Mouse (Mus musculus) liver, embryonic 12.5 days (tissue): ENCODE results near the gene Pcnx. TPM values are rescaled to one million over a fixed set of nuclear protein-coding genes. Genes with fewer than 3 reads are reported as not detected.

ENCODE experiments used
- ATAC-seq: fragments of 200-750 bp; cut with Nextera tagmentation; 2 replicates; pipeline ENCODE4 v1.8.0; 2017; ENCODE audit warnings: moderate number of reproducible peaks, mild to moderate bottlenecking, moderate library complexity
- H3K27ac ChIP-seq: fragments of 300-500 bp; sonication (generic); 2 replicates; pipeline ENCODE4 v1.5.1; 2016; ENCODE audit warnings: mild to moderate bottlenecking
- H3K27me3 ChIP-seq: fragments of 300-500 bp; sonication (generic); replicated peaks from 2 replicates; pipeline ENCODE4 v1.6.1; 2016; ENCODE audit warnings: mild to moderate bottlenecking, moderate library complexity
- H3K36me3 ChIP-seq: fragments of 300-500 bp; sonication (generic); 2 replicates; pipeline ENCODE4 v1.6.1; 2016; ENCODE audit warnings: mild to moderate bottlenecking, moderate library complexity
- H3K4me1 ChIP-seq: fragments of 300-500 bp; sonication (generic); 2 replicates; pipeline ENCODE4 v1.6.1; 2016
- H3K4me2 ChIP-seq: fragments of 300-500 bp; sonication (generic); 2 replicates; pipeline ENCODE4 v1.6.1; 2016; ENCODE audit warnings: mild to moderate bottlenecking, moderate library complexity
- H3K4me3 ChIP-seq: fragments of 300-500 bp; sonication (generic); 2 replicates; pipeline ENCODE4 v1.5.1; 2016; ENCODE audit warnings: mild to moderate bottlenecking, moderate library complexity
- H3K9ac ChIP-seq: fragments of 300-500 bp; sonication (generic); 2 replicates; pipeline ENCODE4 v1.6.1; 2016; ENCODE audit warnings: mild to moderate bottlenecking, moderate library complexity
- H3K9me3 ChIP-seq: fragments of 300-500 bp; sonication (generic); replicated peaks from 2 replicates; pipeline ENCODE4 v1.6.1; 2016; ENCODE audit warnings: mild to moderate bottlenecking, moderate library complexity
- WGBS: fragments of 180-500 bp; shearing (Covaris S2); methylation state at CpG from one replicate; pipeline ENCODE4 v1.1.7; 2016; ENCODE audit not compliant: insufficient replicate concordance; 5-methylcytosine and 5-hydroxymethylcytosine counted together
- polyA plus RNA-seq: library from polyadenylated mRNA; unstranded; fragments of >200 nt; fragmentation: Nextera tagmentation; extraction: Ambion mirVana; gene quantifications from 2 replicates; pipeline ENCODE4 v1.2.1, GENCODE M21; 2016

Pcnx gene
- polyA plus RNA-seq, 1 experiment from 2014 or later, result 2.7 TPM

DNA sequence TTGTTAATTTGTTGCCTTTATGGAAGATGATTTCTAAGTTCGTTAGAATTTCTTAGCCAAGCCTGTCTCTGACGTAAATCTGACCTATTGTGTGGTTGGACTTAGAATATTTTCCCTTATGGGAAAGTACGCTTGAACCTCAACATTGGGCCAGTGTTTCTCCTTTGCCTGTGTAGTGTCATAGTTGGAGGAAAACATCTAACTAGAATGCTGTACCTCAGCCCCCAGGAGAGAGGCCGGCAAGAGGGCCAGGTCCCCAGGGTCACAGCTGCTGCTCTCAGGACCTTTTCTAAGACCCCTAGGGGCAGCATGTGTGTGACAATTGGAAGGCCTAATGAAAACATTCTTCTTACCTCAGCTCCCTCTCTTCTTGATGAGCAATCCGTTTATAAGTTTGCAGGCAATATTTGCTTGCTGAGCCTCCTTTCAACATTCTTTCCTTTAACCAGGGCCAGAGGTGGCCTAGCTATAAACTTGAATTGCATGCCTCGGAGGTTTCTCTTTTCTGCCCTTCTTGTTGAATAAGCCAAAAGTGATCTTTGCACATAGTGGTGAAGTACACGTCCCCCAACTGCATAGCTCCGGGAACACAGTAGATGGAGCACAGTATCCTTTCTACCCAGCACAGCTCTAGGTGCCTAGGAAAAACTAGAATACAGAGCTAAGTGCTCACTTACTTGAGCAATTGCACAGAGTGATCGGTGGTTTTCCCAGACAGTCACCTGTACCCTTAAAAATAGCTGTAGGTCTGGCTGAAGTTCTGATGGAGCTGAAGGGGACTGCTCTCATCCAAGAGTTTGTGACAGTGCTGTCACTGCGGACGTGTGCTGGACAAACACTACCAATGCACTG is 23.7 kb downstream of the Pcnx start:
- WGBS, result 64% methylated on average over 11 of the region's 11 CpGs
- H3K4me1 ChIP-seq, result 0 out of 2 replicates have a peak, but pooled peaks cover 9% of the 10 kb centered on the region
- no peaks in the 10 kb centered on the region for H3K9me3 ChIP-seq
- H3K36me3 ChIP-seq, result no peaks in the 10 kb centered on the region
- H3K4me3 ChIP-seq, result no peak overlapping the region
- H3K9ac ChIP-seq, result no peak overlapping the region
- no peaks in the 10 kb centered on the region for H3K27me3 ChIP-seq
- ATAC-seq, result no peak
- no peak overlapping the region for H3K27ac ChIP-seq
- H3K4me2 ChIP-seq, result no peak overlapping the region

DNA sequence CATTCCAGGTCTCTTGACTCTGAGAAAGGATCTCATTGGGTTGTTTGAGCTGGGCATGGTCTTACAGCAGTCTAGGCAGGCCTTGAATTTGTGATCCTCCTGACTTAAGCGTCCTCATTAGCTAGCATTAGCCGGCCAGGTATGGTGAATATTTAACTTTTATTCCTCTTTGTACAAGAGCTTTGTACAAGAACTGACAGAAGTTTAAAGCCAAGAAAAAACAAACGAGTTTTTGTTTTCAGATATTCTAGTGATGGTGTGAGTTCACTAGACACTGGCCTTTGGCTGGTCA is 24.2 kb downstream of the Pcnx start:
- H3K27ac ChIP-seq, result no peak overlapping the region
- H3K9me3 ChIP-seq, result no peaks in the 10 kb centered on the region
- H3K36me3 ChIP-seq, result no peaks in the 10 kb centered on the region
- H3K4me3 ChIP-seq, result no peak overlapping the region
- ATAC-seq, result no peak
- no peak overlapping the region for H3K9ac ChIP-seq
- 0 out of 2 replicates have a peak, but pooled peaks cover 9% of the 10 kb centered on the region for H3K4me1 ChIP-seq
- H3K4me2 ChIP-seq, result no peak overlapping the region
- no peaks in the 10 kb centered on the region for H3K27me3 ChIP-seq
- 59% methylated on average over 3 of the region's 3 CpGs for WGBS

DNA sequence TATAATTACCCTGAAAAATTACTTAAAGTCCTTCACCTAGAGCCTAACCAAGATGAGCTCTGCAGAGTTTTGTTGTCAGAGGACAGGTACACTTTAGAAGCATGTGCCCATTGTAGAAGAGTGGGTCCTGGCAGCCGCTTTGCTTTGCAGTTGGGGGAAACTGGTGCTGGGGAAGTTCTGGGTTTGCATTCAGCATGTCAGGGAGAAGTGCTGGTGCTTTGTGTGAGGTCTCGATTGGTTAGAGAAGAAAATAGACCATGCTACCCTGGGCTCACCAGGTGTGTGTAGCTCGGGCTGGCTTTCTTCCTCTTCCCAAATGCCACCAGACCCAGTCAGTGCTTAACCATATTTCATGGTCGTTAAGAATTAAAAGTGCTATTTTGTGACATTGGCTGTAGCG is 25.2 kb downstream of the Pcnx start:
- Histone ChIP-seq H3K27ac (no peak overlapping the region), H3K9me3 (no peaks in the 10 kb centered on the region), H3K4me2 (no peak overlapping the region), H3K27me3 (no peaks in the 10 kb centered on the region), H3K4me3 (no peak overlapping the region), H3K4me1 (0 out of 2 replicates have a peak, but pooled peaks cover 9% of the 10 kb centered on the region), H3K36me3 (no peaks in the 10 kb centered on the region), H3K9ac (no peak overlapping the region)
- no peak for ATAC-seq
- 62% methylated on average over 5 of the region's 5 CpGs for WGBS

DNA sequence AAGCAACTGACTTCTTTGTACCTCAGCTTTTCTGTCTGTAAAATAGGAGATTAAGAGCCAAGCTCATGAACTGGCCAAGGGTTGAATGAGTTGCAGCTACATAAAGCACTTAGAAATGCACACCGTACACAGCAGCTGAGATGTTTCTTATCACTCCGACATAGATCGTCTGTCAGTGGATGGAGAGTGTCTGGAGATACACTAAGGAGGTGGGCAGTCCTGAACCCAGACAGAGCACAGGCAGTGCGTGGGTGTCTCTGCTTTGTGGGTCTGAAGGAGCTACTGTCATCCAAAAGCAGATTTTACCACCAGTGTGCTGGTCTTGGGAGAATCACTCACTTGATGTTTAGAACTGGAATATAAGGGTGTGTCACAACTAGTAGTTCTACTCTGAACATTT is 26.2 kb downstream of the Pcnx start:
- H3K4me1 ChIP-seq, result 0 out of 2 replicates have a peak, but pooled peaks cover 9% of the 10 kb centered on the region
- H3K27me3 ChIP-seq, result no peaks in the 10 kb centered on the region
- H3K9ac ChIP-seq, result no peak overlapping the region
- H3K4me2 ChIP-seq, result no peak overlapping the region
- no peak for ATAC-seq
- WGBS, result 42% methylated on average over 4 of the region's 4 CpGs
- no peaks in the 10 kb centered on the region for H3K36me3 ChIP-seq
- no peak overlapping the region for H3K4me3 ChIP-seq
- no peaks in the 10 kb centered on the region for H3K9me3 ChIP-seq
- H3K27ac ChIP-seq, result no peak overlapping the region

DNA sequence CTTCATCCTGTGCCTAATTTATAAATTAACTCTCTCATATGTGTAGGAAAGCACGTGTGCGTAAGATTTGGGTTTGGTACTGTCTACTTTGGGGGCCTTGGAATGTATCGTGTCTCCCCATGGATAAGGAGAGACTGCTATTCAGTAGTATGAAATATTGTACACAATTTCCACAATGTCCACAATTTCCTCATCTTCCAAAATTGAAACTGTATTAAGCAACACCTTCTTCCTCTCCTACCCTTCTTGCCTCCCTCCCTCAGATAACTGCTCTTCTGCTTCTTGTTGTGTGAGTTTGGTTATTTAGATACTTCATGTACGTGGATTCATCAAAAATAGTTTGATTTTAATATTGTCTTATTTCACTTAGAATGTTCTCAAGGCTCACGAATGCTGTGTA is 29.1 kb downstream of the Pcnx start:
- Histone ChIP-seq H3K9me3 (no peaks in the 10 kb centered on the region), H3K9ac (no peak overlapping the region), H3K36me3 (no peaks in the 10 kb centered on the region), H3K27me3 (no peaks in the 10 kb centered on the region), H3K27ac (no peak overlapping the region), H3K4me1 (0 out of 2 replicates have a peak, but pooled peaks cover under 1% of the 10 kb centered on the region), H3K4me3 (no peak overlapping the region), H3K4me2 (no peak overlapping the region)
- 73% methylated on average over 5 of the region's 5 CpGs for WGBS
- no peak for ATAC-seq

DNA sequence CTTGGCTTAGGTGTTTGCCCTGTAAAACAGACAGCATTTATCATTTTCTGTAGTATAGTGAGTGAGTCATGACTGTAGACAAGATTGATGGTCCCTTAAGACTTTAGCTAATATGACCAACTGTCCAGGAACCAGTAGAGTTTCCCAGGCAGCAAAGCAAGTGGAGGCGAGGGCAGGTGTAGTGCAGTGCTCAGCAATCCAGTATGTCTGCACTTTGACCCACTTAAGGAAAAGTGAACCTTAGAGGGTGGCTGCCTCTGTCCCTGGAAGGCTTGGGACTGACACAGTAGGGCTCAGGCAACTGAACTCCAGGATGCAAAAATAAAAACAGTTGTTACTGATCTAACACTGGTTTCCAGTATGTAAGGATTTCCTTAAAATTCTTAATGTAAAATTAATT is 32.1 kb downstream of the Pcnx start:
- Histone ChIP-seq H3K4me2 (no peak overlapping the region), H3K27me3 (no peaks in the 10 kb centered on the region), H3K4me3 (no peak overlapping the region), H3K36me3 (peaks cover 3% of the 10 kb centered on the region; the same call in 1 of the 2 replicates), H3K27ac (no peak overlapping the region), H3K9ac (no peak overlapping the region), H3K9me3 (no peaks in the 10 kb centered on the region), H3K4me1 (no peaks in the 10 kb centered on the region)
- ATAC-seq, result no peak
- WGBS, result 61% methylated on average over 1 of the region's 1 CpGs

DNA sequence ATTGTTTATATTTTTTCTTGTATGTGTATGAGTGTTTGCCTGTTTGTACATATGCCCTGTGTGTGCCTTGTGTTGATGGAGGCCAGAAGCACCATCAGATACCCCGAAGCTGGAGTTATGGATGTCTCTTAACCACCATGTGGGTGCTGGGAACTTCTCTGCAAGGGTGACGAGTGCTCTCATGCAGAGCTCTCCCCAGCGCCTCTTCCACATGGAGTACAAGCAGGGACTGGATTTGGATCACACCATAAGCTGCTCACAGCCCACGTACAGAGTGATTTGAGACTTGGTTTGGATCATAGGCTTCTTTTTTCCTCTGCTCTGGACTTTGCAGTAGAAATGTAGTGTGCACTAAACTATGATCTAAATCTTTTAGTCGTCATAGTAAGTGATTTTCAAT is 34.5 kb downstream of the Pcnx start:
- H3K4me2 ChIP-seq, result no peak overlapping the region
- no peaks in the 10 kb centered on the region for H3K27me3 ChIP-seq
- no peaks in the 10 kb centered on the region for H3K9me3 ChIP-seq
- no peak overlapping the region for H3K9ac ChIP-seq
- H3K4me1 ChIP-seq, result no peaks in the 10 kb centered on the region
- 78% methylated on average over 5 of the region's 5 CpGs for WGBS
- H3K4me3 ChIP-seq, result no peak overlapping the region
- no peak overlapping the region for H3K27ac ChIP-seq
- peaks cover 3% of the 10 kb centered on the region; the same call in 1 of the 2 replicates for H3K36me3 ChIP-seq
- no peak for ATAC-seq

DNA sequence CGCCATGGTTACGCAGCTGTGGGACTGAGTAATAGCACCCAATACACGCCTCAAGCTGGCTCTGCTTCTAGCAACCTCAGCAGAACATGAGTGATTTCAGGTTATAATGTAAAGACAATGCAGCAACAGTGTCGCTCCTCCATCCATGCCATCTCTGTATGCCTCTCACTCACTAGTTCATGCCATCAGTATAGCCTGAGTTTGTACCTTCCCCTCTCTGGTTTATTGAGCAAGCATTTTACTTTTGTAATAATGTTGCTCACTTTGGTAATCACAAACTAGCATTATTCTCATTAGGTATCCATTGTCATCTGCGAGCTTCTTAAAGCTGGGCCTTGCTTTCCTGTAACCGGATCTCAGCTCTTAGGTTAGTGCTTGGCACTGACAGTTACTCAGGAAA is 36.2 kb downstream of the Pcnx start:
- no peak overlapping the region for H3K27ac ChIP-seq
- no peak overlapping the region for H3K4me2 ChIP-seq
- H3K4me1 ChIP-seq, result no peaks in the 10 kb centered on the region
- no peak overlapping the region for H3K9ac ChIP-seq
- peaks cover 3% of the 10 kb centered on the region; the same call in 1 of the 2 replicates for H3K36me3 ChIP-seq
- no peak for ATAC-seq
- H3K27me3 ChIP-seq, result no peaks in the 10 kb centered on the region
- no peaks in the 10 kb centered on the region for H3K9me3 ChIP-seq
- WGBS, result 84% methylated on average over 6 of the region's 6 CpGs
- no peak overlapping the region for H3K4me3 ChIP-seq

DNA sequence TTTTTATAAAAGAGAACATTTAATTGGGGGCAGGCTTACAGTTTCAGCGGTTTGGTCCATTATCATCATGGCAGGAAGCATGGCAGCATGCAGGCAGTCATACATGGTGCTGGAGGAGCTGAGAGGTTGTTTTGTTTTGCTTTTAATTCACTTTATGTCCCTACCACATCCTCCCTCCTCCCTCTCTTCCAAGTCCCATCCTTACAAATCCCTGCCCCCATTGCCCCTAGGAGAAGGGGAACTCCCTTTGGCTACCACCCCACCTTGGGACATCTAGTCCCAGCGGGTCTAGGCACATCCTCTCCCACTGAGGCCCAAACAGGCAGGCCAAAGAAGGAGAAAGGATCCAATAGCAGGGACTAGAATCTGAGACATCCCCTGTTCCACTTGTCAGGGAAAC is 44.6 kb downstream of the Pcnx start:
- 51% methylated on average over 2 of the region's 2 CpGs for WGBS
- Histone ChIP-seq H3K36me3 (peaks cover 6% of the 10 kb centered on the region; the same call in 1 of the 2 replicates), H3K9ac (no peak overlapping the region), H3K4me1 (no peaks in the 10 kb centered on the region), H3K9me3 (no peaks in the 10 kb centered on the region), H3K4me2 (no peak overlapping the region), H3K27ac (no peak overlapping the region), H3K4me3 (no peak overlapping the region), H3K27me3 (no peaks in the 10 kb centered on the region)
- no peak for ATAC-seq

DNA sequence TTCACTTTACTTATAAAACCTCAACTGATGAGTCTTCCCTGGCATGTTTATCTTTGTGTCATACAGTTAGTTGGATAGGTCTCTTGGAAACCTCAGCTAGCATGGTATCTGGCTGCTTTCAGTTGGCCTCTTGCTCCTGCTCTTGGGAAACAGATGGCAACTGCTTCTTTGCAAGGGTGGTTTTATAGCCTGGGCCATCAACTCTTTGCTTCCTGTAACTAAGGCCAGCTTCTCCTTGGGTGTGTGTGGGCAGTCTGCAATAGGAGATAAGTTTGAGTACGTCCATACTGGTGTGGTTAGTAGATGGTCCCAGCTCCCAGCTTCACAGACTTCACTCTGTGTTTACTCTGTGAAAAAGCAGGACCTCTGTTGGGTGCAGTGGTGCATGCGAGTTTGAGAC is 46.0 kb downstream of the Pcnx start:
- Histone ChIP-seq H3K27ac (no peak overlapping the region), H3K4me3 (no peak overlapping the region), H3K36me3 (peaks cover 6% of the 10 kb centered on the region; the same call in 1 of the 2 replicates), H3K27me3 (no peaks in the 10 kb centered on the region), H3K9me3 (no peaks in the 10 kb centered on the region), H3K9ac (no peak overlapping the region), H3K4me1 (no peaks in the 10 kb centered on the region), H3K4me2 (no peak overlapping the region)
- ATAC-seq, result peak; percentile 35; the same call in 1 of the 2 replicates
- 37% methylated on average over 2 of the region's 2 CpGs for WGBS

DNA sequence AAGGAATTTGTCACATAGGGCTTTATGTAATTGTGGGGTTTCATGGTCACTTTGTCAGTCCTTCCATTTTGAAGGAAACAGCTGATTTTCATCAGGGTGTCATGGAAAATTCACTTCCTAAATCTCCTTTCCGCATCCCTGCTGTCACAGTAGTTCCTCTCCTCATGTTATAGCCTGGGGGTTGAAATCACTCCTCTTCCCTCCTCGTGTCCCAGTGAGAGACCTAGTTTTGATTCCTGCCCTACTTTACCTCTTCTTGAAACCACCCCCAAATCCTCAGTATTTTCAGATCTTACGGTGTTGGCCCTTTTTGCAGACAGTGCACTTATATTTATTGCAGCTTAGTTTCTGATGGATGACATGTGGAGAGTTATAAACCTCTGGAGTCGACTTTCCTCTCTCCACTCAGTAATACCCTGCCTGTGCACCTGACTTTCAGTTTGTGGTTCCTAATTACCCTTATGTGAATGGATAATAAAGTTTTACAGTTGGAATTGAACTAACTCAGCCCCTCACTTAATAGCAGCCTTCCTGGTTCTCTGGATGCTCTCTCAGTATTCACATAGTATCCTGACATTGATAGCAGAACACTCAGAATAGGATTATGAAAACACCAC is 48.0 kb downstream of the Pcnx start:
- WGBS, result 59% methylated on average over 4 of the region's 4 CpGs

DNA sequence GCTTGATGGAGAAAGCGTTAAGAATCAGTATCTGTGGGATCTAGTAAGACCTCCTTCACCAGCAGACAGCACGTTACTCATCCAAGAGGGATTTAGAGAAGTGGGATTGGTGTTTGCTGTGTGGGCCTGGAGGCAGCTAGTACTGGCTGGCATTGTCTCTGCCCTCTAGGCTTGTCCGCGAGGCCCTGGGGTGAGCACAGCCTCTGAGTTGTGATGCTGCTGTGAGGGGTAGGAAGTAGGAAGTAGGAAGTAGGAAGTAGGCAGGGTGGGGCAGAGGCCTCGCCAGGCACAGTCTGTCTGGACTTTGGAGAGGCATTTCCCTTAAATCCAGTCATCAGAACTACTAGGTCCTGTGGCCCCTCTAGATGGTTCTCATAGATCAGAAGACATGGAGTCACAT is 50.6 kb downstream of the Pcnx start:
- Histone ChIP-seq H3K4me1 (no peaks in the 10 kb centered on the region), H3K36me3 (peaks cover 6% of the 10 kb centered on the region; the same call in 1 of the 2 replicates), H3K27ac (no peak overlapping the region), H3K27me3 (no peaks in the 10 kb centered on the region), H3K9me3 (no peaks in the 10 kb centered on the region), H3K4me3 (no peak overlapping the region), H3K4me2 (no peak overlapping the region), H3K9ac (no peak overlapping the region)
- WGBS, result 56% methylated on average over 5 of the region's 5 CpGs
- no peak for ATAC-seq

More for the DNA sequence above, 48.0 kb downstream of the Pcnx start:
- Histone ChIP-seq H3K36me3 (peaks cover 6% of the 10 kb centered on the region; the same call in 1 of the 2 replicates), H3K4me2 (no peak overlapping the region), H3K27me3 (no peaks in the 10 kb centered on the region), H3K9ac (no peak overlapping the region), H3K4me3 (no peak overlapping the region), H3K27ac (no peak overlapping the region), H3K9me3 (no peaks in the 10 kb centered on the region), H3K4me1 (no peaks in the 10 kb centered on the region)
- ATAC-seq, result no peak
